Mouse (Mus musculus): ENCODE data around the gene Htr3b.

DNA sequence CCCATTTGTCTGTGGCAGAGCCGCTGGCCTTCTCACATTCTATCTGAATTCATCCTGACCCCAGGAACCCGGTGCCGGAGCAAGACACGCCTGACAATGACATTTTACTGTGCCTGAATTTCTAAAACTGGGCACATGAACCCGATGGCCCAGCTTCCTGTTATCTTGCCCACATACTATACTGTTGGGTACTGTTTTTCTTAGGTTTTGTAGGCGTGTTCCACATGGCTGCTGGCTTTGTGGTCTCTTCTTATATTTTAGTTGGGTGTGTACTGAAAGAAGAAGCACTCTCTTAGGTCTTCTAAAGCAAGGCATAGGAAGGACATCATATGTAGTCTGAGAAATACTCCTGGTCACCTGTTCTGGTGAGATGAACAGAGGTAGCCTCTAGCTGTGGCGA is 30.0 kb upstream of the Htr3b start:
- TF ChIP-seq CTCF (conservative IDR thresholded peaks at IDR 0.05 in 1 of 2, IDR thresholded peaks at IDR 0.05 in 1 of 2; ENCODE audit: low read depth in 2 of 2, low read length in 2 of 2) (no peak), TBP (conservative IDR thresholded peaks at IDR 0.05; ENCODE audit: low read depth, low read length) (no peak), MAX (IDR thresholded peaks at IDR 0.05; ENCODE audit: low read length) (no peak), TCF12 (IDR thresholded peaks at IDR 0.05; ENCODE audit: low read depth, low read length) (no peak), POLR2A (IDR thresholded peaks at IDR 0.05; ENCODE audit: low read depth, low read length) (no peak), ZC3H11A (IDR thresholded peaks at IDR 0.05; ENCODE audit: low read depth, low read length) (no peak), JUND (conservative IDR thresholded peaks at IDR 0.05; ENCODE audit: low read depth, low read length) (no peak), KAT2A (IDR thresholded peaks at IDR 0.05; ENCODE audit: insufficient replicate concordance, low read length) (no peak), NRF1 (IDR thresholded peaks at IDR 0.05; ENCODE audit: low read depth, low read length) (no peak), EP300 (IDR thresholded peaks at IDR 0.05; ENCODE audit: low read length) (no peak), USF1 (IDR thresholded peaks at IDR 0.05; ENCODE audit: low read depth, low read length) (no peak), BHLHE40 (IDR thresholded peaks at IDR 0.05; ENCODE audit: low read depth, low read length) (no peak), ELF1 (IDR thresholded peaks at IDR 0.05; ENCODE audit: low read depth, low read length) (no peak), UBTF (IDR thresholded peaks at IDR 0.05; ENCODE audit: low read depth, low read length) (no peak)

All from CH12.LX (cell line).